Mouse (Mus musculus) left cerebral cortex, adult 2 months (tissue): ENCODE measurements around the gene Eya4. TPM values are rescaled to one million over a fixed set of nuclear protein-coding genes. Genes with fewer than 3 reads are reported as not detected.

Source experiments
- DNase-seq, 2 experiments: peaks; one replicate each; pipeline ENCODE4 v3.0.0; 2021 to 2022; ENCODE audit warnings: low spot score in 2 of 2, mixed read lengths in 1 of 2; ENCODE audit errors: extremely low spot score in 1 of 2
- H3K27ac ChIP-seq: fragments of 200-600 bp; 2 replicates; pipeline ENCODE4 v1.8.1; 2022
- H3K4me3 ChIP-seq: fragments of 200-600 bp; 2 replicates; pipeline ENCODE4 v1.8.1; 2022
- CTCF ChIP-seq: fragments of 200-600 bp; IDR thresholded peaks from 2 replicates; pipeline ENCODE4 v1.8.1; 2022; ENCODE audit warnings: antibody characterized with exemption, mild to moderate bottlenecking, moderate library complexity
- intact Hi-C: fragments of 180-260 bp; cut with DNase I; formaldehyde crosslinking; loops from one replicate; pipeline ENCODE4 v1.15.1; 2025
- total RNA-seq, 2 experiments: library from RNA; stranded (reverse); gene quantifications; 2 replicates each; pipeline ENCODE4 v1.2.3; 2021

The Eya4 gene
- total RNA-seq, 2 experiments from 2014 or later, result 5.1 to 5.3 TPM

DNA sequence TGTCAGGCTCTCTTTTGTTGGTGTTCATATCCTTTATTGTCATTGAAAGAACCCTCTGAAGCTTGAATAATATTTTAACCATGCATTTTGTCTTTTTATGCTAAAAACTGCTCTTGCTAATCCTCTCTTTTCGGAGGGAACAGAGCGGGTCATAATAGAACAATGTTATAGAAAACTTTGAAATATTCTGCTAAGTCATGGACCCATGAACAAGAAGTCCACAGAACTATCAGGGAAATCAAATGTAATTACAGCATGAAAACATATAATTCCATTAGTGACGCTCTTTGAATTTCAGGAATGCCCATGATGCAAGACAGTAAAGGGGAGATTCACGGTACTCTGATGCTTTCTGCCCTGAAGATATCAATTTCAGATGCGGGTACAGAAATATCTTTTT, 224.1 kb downstream of the Eya4 start:
- no peak for TF ChIP-seq CTCF
- no peak for DNase-seq
- Histone ChIP-seq H3K27ac (no peak overlapping the region), H3K4me3 (no peak overlapping the region)
- intact Hi-C loops, result no loop called here

DNA sequence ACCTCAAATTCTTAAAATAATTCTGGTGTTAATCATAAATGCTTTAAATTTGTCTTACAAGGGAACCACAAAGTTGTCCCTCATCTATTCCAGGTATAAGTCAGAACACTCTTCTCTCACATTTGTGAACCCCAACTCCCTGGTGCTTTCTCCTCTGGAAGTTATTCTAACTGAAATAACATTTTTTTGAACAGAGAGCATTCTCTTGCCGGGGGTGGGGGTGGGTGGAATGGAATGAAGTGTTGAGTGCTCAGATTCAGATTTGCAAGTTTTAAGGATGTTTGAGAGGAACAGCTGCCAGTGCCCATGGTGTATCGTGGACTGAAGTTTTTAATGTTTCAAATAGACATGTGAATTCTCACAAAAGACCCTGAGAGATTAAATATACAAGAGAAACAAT, 230.1 kb downstream of the Eya4 start:
- Histone ChIP-seq H3K27ac (no peak overlapping the region), H3K4me3 (no peak overlapping the region)
- TF ChIP-seq CTCF, result no peak
- intact Hi-C loops, result no loop called here
- no peak for DNase-seq

DNA sequence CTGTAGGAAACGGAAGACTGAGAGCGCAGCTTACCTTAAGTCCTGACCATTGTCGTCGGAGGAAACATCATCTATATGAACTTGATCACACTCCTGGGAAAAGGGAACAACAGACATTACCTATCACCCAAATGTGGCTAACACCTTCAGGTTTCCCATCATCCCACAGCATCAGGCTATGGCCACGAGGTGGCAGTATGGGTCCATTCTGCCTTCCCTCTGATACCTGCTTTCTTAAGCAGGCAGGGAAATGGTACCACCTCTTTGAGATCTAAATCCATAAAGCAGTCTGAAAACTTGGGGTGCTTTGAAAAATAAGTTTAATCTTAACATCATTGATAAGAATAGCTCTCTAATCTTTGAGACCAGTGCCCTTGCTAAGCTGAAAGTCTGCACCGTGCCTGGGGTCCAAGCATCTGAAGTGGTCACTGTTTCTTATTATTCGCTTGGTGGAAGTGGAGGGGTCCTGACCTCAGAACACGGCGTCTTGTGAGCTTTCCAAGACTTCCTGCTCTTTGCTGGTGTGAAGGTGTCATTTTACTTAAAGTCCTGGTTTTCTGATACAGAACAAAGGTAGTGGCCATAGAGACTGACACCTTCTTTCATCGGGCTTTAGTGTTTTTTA, 233.7 kb downstream of the Eya4 start:
- Histone ChIP-seq H3K4me3 (no peak overlapping the region), H3K27ac (no peak overlapping the region)
- peak; percentile 99 for TF ChIP-seq CTCF
- DNase-seq, result peak; percentile 79 to 87
- intact Hi-C loops, result loop anchor here (1.0 to 5.0 kb wide), 4 partner anchors 286 to 660 kb away; no protein-coding TSS in a partner anchor

DNA sequence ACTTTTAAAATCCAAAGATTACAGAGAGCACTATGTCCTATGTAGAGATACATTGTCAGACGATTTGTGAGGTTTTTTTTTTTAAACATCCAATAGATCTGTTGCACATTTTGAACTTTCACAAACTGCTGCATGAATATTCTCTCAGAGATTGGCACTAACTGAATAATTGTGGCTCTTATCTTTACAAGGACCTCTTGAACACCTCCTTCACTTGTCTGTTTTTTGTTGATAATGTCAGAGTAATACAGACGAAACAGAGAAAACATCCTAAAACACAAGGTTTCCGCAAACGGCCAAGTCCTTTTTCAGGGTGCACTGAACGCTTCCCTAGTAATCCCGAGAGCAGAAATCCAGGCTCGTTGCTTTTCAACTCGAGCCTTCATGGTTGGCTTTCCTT, 234.5 kb downstream of the Eya4 start:
- intact Hi-C loops, result loop anchor here (1.0 to 5.0 kb wide), 4 partner anchors 287 to 661 kb away; no protein-coding TSS in a partner anchor
- no peak for TF ChIP-seq CTCF

DNA sequence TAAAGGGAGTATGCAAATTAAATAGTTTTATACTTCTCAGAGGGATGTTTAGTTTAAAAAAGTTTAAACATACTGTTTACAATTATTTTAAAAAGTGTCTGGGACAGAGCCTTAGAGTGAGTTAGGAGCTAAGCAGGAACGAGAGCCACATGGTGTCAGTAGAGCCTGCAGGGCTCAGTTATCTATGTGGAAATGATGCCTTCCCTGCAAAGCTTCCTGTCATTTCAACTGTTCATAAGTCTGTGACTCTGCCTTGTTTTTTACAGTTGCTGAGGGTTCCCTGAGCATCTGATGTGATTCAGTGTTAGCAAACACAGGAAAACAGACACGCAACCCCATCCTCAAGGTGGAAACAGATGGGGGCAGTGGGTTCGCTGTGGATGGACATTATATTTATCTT, 235.3 kb downstream of the Eya4 start:
- DNase-seq, result no peak
- no peak; the same call in 1 of the 2 replicates for TF ChIP-seq CTCF
- intact Hi-C loops, result loop anchor here (5.0 kb wide), 1 partner anchor 557 kb away; no protein-coding TSS in a partner anchor
- Histone ChIP-seq H3K4me3 (no peak overlapping the region), H3K27ac (no peak overlapping the region)

More for the DNA sequence above, 234.5 kb downstream of the Eya4 start:
- H3K27ac ChIP-seq, result no peak overlapping the region
- DNase-seq, result no peak
- H3K4me3 ChIP-seq, result no peak overlapping the region

DNA sequence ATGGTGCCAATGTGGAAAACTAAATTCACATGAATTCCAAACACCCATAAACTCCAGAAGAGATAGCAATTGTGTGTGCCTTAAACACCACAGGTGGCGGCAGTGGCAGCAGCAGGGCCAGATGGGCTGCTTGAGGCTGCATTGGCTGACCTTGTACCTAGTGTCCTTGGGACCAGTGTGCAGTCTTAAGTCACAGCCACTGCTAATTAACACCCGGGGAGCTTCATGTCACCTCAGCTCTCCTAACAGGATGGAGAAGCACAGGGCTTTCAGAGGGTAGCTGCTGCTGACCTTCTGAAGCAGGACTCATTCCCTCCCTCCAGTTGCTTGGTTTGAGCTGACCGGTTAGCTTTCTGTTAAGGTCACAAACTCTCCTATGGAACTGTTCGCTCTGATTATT, 242.5 kb downstream of the Eya4 start:
- no peak for DNase-seq
- Histone ChIP-seq H3K27ac (no peak overlapping the region), H3K4me3 (no peak overlapping the region)
- no peak for TF ChIP-seq CTCF
- intact Hi-C loops, result no loop called here

DNA sequence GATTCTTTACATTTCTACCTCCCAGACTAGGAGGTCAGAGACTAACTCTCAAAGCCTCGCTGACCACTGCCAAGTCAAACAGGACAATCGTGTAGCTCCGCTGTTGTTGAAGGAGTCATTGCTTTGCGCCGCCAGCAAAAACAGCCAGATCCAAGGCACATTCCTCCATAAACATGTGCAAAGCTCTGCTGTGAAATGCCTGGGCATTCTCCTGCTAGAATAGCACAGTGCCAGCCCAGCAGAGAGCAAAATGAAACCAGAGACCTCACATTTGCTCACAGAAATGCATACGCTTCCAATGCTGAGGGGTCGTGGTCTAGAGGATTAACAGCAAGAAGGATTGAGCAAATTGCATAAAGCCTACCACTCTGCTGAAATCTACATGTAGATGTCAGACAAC, 258.1 kb downstream of the Eya4 start:
- no peak for DNase-seq
- H3K4me3 ChIP-seq, result no peak overlapping the region
- H3K27ac ChIP-seq, result no peak overlapping the region
- intact Hi-C loops, result no loop called here
- no peak for TF ChIP-seq CTCF

DNA sequence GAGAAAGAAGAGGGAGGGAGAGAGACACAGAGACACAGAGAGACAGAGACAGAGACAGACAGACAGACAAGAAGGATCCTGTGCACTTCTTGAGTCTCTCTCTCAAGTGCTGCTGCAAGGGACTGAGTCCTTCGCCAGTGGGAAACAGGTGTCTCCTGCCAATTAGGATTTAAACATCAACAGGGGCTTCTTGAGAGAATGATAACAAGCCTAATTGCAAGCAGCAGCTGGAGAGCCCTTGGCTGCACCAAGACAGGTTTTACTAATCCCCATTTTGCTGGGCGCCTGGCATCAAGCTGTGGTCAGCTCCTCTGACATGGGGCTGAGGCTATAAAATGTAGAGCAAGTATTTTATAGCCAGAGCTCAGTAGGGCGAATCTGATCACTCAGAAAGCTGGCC, 259.0 kb downstream of the Eya4 start:
- intact Hi-C loops, result loop anchor here (2.0 kb wide), 1 partner anchor 13 kb away; no protein-coding TSS in a partner anchor
- no peak for DNase-seq
- Histone ChIP-seq H3K27ac (no peak overlapping the region), H3K4me3 (no peak overlapping the region)
- no peak for TF ChIP-seq CTCF

DNA sequence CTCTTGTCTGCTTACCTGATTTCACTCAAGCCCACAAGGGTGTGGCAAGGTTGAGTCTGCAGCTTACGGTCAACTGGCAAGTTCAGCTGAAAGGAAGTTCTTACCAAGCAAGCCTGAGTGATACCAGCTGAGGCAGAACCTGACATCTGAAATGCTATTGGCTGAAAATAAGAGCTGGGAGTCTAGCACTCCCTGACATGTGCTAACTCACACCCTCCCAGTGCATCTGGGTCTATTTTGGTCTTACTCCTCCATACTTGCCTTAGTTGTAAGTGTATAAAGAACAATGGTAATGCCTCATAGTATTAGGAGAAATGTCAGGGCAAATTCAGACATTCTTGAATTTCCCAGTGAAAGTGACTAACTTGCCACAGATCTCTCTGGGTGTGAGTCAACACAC, 260.3 kb downstream of the Eya4 start:
- TF ChIP-seq CTCF, result no peak
- no peak for DNase-seq
- Histone ChIP-seq H3K4me3 (no peak overlapping the region), H3K27ac (no peak overlapping the region)
- intact Hi-C loops, result loop anchor here (2.0 kb wide), 1 partner anchor 14 kb away; no protein-coding TSS in a partner anchor

DNA sequence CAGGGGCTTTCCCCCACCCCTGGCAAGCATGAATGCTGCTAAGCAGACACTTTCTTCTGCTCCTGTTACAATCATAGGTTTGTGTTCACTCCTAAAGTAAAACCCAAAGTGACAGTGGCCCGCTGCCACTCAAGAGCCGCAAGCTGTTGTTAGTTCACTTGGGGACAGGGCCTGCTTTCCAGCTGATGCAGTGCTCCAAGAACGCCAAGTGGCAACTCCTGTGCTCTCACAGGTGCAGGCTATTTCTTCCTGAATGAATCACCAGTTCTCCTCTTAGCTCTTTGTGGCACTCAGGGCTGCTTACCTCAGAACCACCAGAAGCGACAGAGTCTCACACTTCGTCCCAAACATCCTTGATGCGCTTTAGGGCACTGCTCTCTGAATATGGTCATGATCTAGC, 261.3 kb downstream of the Eya4 start:
- TF ChIP-seq CTCF, result no peak
- H3K4me3 ChIP-seq, result no peak overlapping the region
- no peak overlapping the region for H3K27ac ChIP-seq
- intact Hi-C loops, result no loop called here
- DNase-seq, result no peak

DNA sequence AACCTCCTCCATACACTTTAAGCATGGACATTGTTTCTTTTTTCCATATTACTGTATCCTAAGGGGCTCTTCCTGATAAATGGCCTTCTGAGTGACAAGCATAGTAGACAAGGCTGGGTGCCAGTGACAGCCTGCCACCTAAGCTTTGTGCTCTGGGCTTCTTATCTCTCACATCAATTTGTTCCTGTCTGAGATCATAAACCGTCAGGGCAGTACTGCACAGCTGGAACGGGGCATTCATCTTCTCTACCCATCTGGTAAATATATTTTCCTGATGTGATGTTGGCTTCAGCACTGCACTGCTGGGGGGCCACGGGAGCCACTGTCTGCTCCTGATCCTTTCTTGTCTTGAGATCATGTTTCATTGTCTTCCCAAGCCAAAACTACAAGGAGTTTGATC, 261.8 kb downstream of the Eya4 start:
- TF ChIP-seq CTCF, result no peak
- no peak overlapping the region for H3K4me3 ChIP-seq
- DNase-seq, result no peak
- H3K27ac ChIP-seq, result no peak overlapping the region
- intact Hi-C loops, result no loop called here

DNA sequence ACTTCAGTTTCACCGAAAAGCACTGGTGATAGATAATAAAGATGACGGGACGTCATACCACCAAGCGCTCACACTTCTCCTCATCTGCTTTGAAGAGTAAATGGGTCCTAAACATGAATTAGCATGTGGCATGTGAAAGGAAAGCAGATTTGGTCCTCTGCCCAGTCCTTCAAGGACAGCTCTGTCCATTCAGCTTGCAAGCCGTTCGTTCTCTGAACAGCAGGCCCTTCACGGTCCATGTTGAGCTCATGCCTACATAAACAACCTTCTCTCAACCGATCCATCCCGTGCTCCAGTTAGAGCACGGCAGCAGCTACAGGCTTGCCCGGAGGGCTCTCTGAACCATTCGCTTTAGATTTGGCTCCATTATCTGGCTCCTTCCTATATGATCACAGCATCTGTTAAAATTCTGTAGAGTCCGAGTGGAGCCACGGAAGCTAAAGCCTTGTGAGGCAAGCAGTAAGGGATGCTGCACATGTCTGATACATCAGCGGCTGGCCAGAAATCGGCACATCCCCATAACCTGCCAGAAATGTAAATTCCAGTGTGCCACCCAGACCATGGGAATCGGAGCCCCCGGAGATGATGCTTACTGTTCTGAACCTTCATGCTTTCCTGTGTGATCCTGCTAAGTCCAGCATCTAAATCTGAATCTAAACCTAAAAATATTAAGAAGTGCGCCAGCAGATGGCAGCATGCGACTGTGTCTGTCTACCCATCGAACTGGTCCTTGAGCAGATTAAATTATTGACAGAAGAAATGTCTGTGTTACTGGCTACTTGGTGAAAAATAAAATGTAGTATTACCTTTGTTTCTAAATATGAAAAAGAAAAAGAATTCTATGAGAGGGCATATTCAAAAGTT, 264.0 kb downstream of the Eya4 start:
- intact Hi-C loops, result loop anchor here (1.0 kb wide), 2 partner anchors 525 to 691 kb away; no protein-coding TSS in a partner anchor
- H3K4me3 ChIP-seq, result peak overlapping the region; percentile 26
- peak; percentile 76 for TF ChIP-seq CTCF

DNA sequence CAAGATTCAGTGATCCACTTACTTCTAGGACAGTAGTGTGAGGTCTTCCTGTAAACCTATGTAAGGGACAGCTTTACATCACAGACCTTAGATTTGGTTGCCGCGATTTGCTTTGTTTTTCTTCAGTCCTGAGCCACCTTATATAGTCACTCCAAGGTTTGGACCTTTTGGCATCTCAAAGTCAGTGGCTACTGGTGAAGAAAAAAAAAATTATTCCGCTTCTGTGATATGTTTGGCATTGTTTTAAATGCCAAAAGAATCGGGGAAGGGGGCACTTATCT, 269.1 kb downstream of the Eya4 start:
- TF ChIP-seq CTCF, result no peak
- intact Hi-C loops, result loop anchor here (1.0 to 2.0 kb wide), 3 partner anchors 303 to 503 kb away; no protein-coding TSS in a partner anchor

More for the DNA sequence above, 264.0 kb downstream of the Eya4 start:
- DNase-seq, result peak; percentile 65 to 77
- H3K27ac ChIP-seq, result peak overlapping the region; percentile 24; the same call in 1 of the 2 replicates

More for the DNA sequence above, 269.1 kb downstream of the Eya4 start:
- H3K4me3 ChIP-seq, result no peak overlapping the region
- H3K27ac ChIP-seq, result no peak overlapping the region
- no peak for DNase-seq
